In the genomic region with DNA sequence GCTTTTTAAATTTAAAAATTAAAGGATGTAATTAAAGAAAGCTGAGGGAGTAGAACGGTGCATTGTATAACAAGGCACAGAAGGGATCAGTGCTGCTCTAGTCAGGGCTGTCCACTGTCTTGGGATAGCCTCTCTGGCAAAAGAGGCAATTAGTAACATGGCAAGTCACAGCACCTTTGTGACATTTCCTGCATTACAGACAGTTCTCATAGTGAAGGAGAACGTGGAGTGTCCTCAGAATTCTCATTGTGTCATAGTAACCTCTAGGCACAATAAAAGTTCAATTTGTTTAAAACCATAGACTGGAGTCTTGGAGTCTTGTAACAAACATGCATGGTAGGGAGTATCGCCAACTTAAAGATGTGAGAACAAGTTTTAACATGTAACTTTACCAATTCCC, we compare ENCODE assay signal across 45 mouse cellular contexts. TPM values are rescaled to one million over a fixed set of nuclear protein-coding genes. Genes with fewer than 3 reads are reported as not detected.
"Had no signal": no experiment of that assay in that cellular context is flagged by ENCODE, and none has a peak within 500 bp of the region (broad histone marks: within the 10 kb centered on the region; RNA-seq: fewer than 3 reads in every experiment).

TSS of gene Lpcat2b (plus strand) at position 301 of the 400 bp plus-strand sequence.

- H3K4me1 ChIP-seq: heart, embryonic 10.5 days; heart, embryonic 12.5 days; heart, embryonic 13.5 days; heart, embryonic 15.5 days; hindbrain, embryonic 10.5 days; hindbrain, embryonic 12.5 days; hindbrain, embryonic 13.5 days; hindbrain, embryonic 15.5 days; intestine, embryonic 15.5 days had no signal

- H3K9me3 ChIP-seq: heart, embryonic 10.5 days; heart, embryonic 12.5 days; heart, embryonic 13.5 days; heart, embryonic 15.5 days; hindbrain, embryonic 10.5 days; hindbrain, embryonic 12.5 days; hindbrain, embryonic 13.5 days; hindbrain, embryonic 15.5 days; intestine, embryonic 15.5 days; kidney, embryonic 15.5 days had no signal

- ATAC-seq: hindbrain, embryonic 16.5 days; hindbrain, postnatal 0 days; inflammation-experienced regulatory T-cells, adult 6 months; intestine, embryonic 15.5 days; intestine, embryonic 16.5 days; intestine, postnatal 0 days had no signal

- H3K9ac ChIP-seq: heart, embryonic 12.5 days; heart, embryonic 13.5 days; heart, embryonic 15.5 days; hindbrain, embryonic 12.5 days; hindbrain, embryonic 13.5 days; hindbrain, embryonic 14.5 days; hindbrain, embryonic 15.5 days; intestine, embryonic 15.5 days; kidney, embryonic 15.5 days had no signal

- H3K27ac ChIP-seq: heart, embryonic 10.5 days; heart, embryonic 13.5 days; heart, embryonic 15.5 days; hindbrain, embryonic 10.5 days; hindbrain, embryonic 12.5 days; hindbrain, embryonic 13.5 days; hindbrain, embryonic 14.5 days; hindbrain, embryonic 15.5 days; hindbrain, postnatal 0 days; intestine, embryonic 15.5 days; kidney, embryonic 15.5 days; kidney, postnatal 0 days; layer of hippocampus, adult 2 months had no signal

- DNase-seq: heart, postnatal 10 days; heart, postnatal 14 days; heart, postnatal 36 days; heart, postnatal 4 days; kidney, adult 11 months; kidney, adult 18-20 months; kidney, adult 2 months; kidney, adult 8-10 months; kidney, adult 9 months; kidney, postnatal 10 days; kidney, postnatal 14 days; kidney, postnatal 25 days; kidney, postnatal 36 days; kidney, postnatal 4 days; layer of hippocampus, adult 9-11 months; layer of hippocampus, postnatal 36 days had no signal

- H3K36me3 ChIP-seq: heart, embryonic 10.5 days; heart, embryonic 12.5 days; heart, embryonic 13.5 days; heart, embryonic 15.5 days; hindbrain, embryonic 10.5 days; hindbrain, embryonic 12.5 days; hindbrain, embryonic 13.5 days; hindbrain, embryonic 15.5 days; intestine, embryonic 15.5 days; kidney, embryonic 15.5 days had no signal

- H3K27me3 ChIP-seq: hindbrain, embryonic 12.5 days; hindbrain, embryonic 15.5 days; intestine, embryonic 15.5 days had no signal

- H3K4me2 ChIP-seq: heart, embryonic 11.5 days; heart, embryonic 12.5 days; heart, embryonic 13.5 days; heart, embryonic 15.5 days; hindbrain, embryonic 12.5 days; hindbrain, embryonic 13.5 days; hindbrain, embryonic 14.5 days; hindbrain, embryonic 15.5 days; intestine, embryonic 15.5 days; kidney, embryonic 15.5 days had no signal

- H3K4me3 ChIP-seq: heart, embryonic 10.5 days; heart, embryonic 12.5 days; heart, embryonic 13.5 days; heart, embryonic 15.5 days; hindbrain, embryonic 10.5 days; hindbrain, embryonic 12.5 days; hindbrain, embryonic 13.5 days; hindbrain, embryonic 15.5 days; intestine, embryonic 15.5 days; kidney, embryonic 15.5 days; layer of hippocampus, adult 2 months had no signal

RNA-seq across cellular contexts. Expression of gene Lpcat2b, which starts in this region (rescaled TPM):
- total RNA-seq: heart, postnatal 10 days; heart, postnatal 14 days; heart, postnatal 25 days; heart, postnatal 36 days; heart, postnatal 4 days; hematopoietic stem cell, adult 5-6 weeks; hindbrain, postnatal 0 days had no signal
- polyA plus RNA-seq: heart, embryonic 10.5 days; heart, embryonic 11.5 days; heart, embryonic 12.5 days; heart, embryonic 13.5 days; heart, embryonic 14.5 days; heart, embryonic 15.5 days; heart, embryonic 16.5 days; heart, postnatal 0 days; hindbrain, embryonic 10.5 days; hindbrain, embryonic 11.5 days; hindbrain, embryonic 12.5 days; hindbrain, embryonic 13.5 days; hindbrain, embryonic 14.5 days; hindbrain, embryonic 15.5 days; hindbrain, embryonic 16.5 days; hindbrain, postnatal 0 days; inflammation-experienced regulatory T-cells, adult 6 months; intestine, embryonic 14.5 days; intestine, embryonic 15.5 days; intestine, embryonic 16.5 days; intestine, postnatal 0 days; kidney, adult 2 months; kidney, embryonic 14.5 days; kidney, embryonic 15.5 days; kidney, embryonic 16.5 days; kidney, postnatal 0 days; large intestine, adult 2 months had no signal
